ENCODE assay signal across 11 mouse cellular contexts in the genomic region with DNA sequence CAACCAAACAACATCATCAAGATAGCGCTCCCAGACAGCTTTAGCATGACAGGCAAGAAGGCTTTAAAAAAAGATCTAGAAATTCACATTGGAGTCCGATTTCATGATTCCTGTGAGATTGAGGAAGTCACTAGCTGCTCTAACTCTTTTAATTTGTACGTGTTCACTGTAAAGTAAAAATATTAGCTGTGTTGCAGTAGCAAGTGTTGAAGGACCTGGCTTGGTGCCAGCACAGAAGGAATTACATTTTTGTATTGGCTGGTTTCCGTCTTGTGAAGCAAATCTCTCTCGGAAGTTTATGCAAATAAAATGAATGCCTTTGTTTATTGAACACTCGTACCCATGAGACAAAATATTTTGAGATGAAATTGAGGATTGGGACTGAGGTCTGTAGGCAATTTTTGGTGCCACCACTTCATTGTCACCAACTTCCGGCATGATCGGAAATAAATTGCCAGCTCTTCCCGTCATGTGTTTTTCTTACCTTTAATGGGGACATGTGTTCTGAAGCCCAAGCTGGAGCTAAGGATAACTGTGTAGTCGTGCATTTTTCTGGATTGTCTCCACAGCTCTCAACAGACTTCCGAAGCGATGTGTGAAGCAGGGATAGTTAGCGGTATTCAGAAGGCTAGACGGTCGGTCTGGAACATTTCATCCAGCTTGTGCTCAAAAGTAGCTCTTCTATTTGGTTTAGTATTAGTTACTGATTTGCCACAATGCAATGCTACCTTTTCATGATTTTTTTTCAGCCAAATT.
DNase-seq lines count a peak whose midpoint lies in the region; ATAC-seq lines count a peak whose summit lies in the region.
"Had no signal": no experiment of that assay in that cellular context is flagged by ENCODE, and none has a peak within 500 bp of the region (broad histone marks: within the 10 kb centered on the region; RNA-seq: fewer than 3 reads in every experiment).

No protein-coding gene starts in this region.

- no peak overlapping the region for H3K27ac ChIP-seq in hindbrain, embryonic 14.5 days
- no peak overlapping the region for H3K27ac ChIP-seq in hindbrain, embryonic 11.5 days (ENCODE audit: low read depth, low read length)
- H3K27ac ChIP-seq: heart, embryonic 15.5 days had no signal

- no peak overlapping the region for H3K9ac ChIP-seq in hindbrain, embryonic 14.5 days
- no peak overlapping the region for H3K9ac ChIP-seq in hindbrain, embryonic 11.5 days (ENCODE audit: low read depth, low read length)
- H3K9ac ChIP-seq: heart, embryonic 15.5 days had no signal

- H3K4me1 ChIP-seq in hindbrain, embryonic 14.5 days (replicated peaks; ENCODE audit: control insufficient read depth, insufficient read depth, low read length) = no peaks in the 10 kb centered on the region
- no peaks in the 10 kb centered on the region for H3K4me1 ChIP-seq in hindbrain, embryonic 11.5 days (replicated peaks; ENCODE audit: control insufficient read depth, insufficient read depth, low read length)
- H3K4me1 ChIP-seq: heart, embryonic 15.5 days had no signal

- H3K9me3 ChIP-seq in hindbrain, embryonic 14.5 days (ENCODE audit: control insufficient read depth, low read length) = no peaks in the 10 kb centered on the region
- H3K9me3 ChIP-seq in hindbrain, embryonic 11.5 days (ENCODE audit: control insufficient read depth, low read length) = no peaks in the 10 kb centered on the region
- H3K9me3 ChIP-seq: heart, embryonic 15.5 days had no signal

- no peak for ATAC-seq in hindbrain, embryonic 14.5 days (ENCODE audit: low FRiP score)
- ATAC-seq in hindbrain, embryonic 11.5 days (ENCODE audit: low FRiP score) = no peak
- no peak for ATAC-seq in granulocyte monocyte progenitor cell, adult 5-6 weeks (replicated peaks; ENCODE audit: poor library complexity, severe bottlenecking)

- H3K4me3 ChIP-seq in hindbrain, embryonic 14.5 days (replicated peaks; ENCODE audit: low read length) = no peak overlapping the region
- H3K4me3 ChIP-seq in hindbrain, embryonic 11.5 days (ENCODE audit: low read depth, low read length) = no peak overlapping the region
- H3K4me3 ChIP-seq: heart, embryonic 15.5 days; myocyte had no signal

- no peaks in the 10 kb centered on the region for H3K36me3 ChIP-seq in hindbrain, embryonic 14.5 days (replicated peaks; ENCODE audit: control insufficient read depth, insufficient read depth)
- H3K36me3 ChIP-seq in hindbrain, embryonic 11.5 days (ENCODE audit: control insufficient read depth, insufficient read depth, low read length) = no peaks in the 10 kb centered on the region
- H3K36me3 ChIP-seq: heart, embryonic 15.5 days had no signal

- WGBS in hindbrain, embryonic 14.5 days = 85% methylated on average over 15 of the region's 15 CpGs
- 91% methylated on average over 15 of the region's 15 CpGs for WGBS in hindbrain, embryonic 11.5 days

- DNase-seq in hindbrain, embryonic 14.5 days (ENCODE audit: low spot score) = peak; percentile 36
- DNase-seq in hindbrain, embryonic 11.5 days (ENCODE audit: low spot score) = no peak
- peak; percentile 41 for DNase-seq in brain, adult 2 months (ENCODE audit: low read depth, low spot score)
- DNase-seq in layer of hippocampus, adult 18-20 months (ENCODE audit: low spot score in 2 of 2) = peak; percentile 6 to 32
- DNase-seq in lung, postnatal 14 days = peak; percentile 39
- DNase-seq in urinary bladder, adult 2 months (ENCODE audit: low spot score) = no peak
- DNase-seq: kidney, adult 2 months had no signal

- H3K4me2 ChIP-seq in hindbrain, embryonic 14.5 days (replicated peaks) = no peak overlapping the region
- H3K4me2 ChIP-seq in hindbrain, embryonic 11.5 days (replicated peaks; ENCODE audit: low read depth, low read length) = no peak overlapping the region
- H3K4me2 ChIP-seq: heart, embryonic 15.5 days had no signal

- H3K27me3 ChIP-seq in hindbrain, embryonic 14.5 days (ENCODE audit: control insufficient read depth, insufficient read depth, low read length) = no peaks in the 10 kb centered on the region
- no peaks in the 10 kb centered on the region for H3K27me3 ChIP-seq in hindbrain, embryonic 11.5 days (ENCODE audit: control insufficient read depth, insufficient read depth, low read length)
- H3K27me3 ChIP-seq: CH12.LX; heart, embryonic 15.5 days had no signal

Comparison
In these comparisons a context has a peak if more than half of its experiments do, and no peak if none do; other contexts are left out.
1. DNase-seq: peak in hindbrain, embryonic 14.5 days (single experiment), brain, adult 2 months (single experiment), layer of hippocampus, adult 18-20 months (2 of 2) and lung, postnatal 14 days (single experiment); none in hindbrain, embryonic 11.5 days (single experiment) and urinary bladder, adult 2 months (single experiment).